Mouse (Mus musculus) cerebellum, adult (tissue): ENCODE measurements around the gene Snapc3.

Experiments
- ATAC-seq: cut with Nextera tagmentation; 2 replicates; pipeline ENCODE4 v1.9.2; 2017; ENCODE audit warnings: mild to moderate bottlenecking, moderate library complexity, mixed read lengths; ENCODE audit not compliant: insufficient number of reproducible peaks, low FRiP score, low TSS enrichment

Snapc3 gene

DNA sequence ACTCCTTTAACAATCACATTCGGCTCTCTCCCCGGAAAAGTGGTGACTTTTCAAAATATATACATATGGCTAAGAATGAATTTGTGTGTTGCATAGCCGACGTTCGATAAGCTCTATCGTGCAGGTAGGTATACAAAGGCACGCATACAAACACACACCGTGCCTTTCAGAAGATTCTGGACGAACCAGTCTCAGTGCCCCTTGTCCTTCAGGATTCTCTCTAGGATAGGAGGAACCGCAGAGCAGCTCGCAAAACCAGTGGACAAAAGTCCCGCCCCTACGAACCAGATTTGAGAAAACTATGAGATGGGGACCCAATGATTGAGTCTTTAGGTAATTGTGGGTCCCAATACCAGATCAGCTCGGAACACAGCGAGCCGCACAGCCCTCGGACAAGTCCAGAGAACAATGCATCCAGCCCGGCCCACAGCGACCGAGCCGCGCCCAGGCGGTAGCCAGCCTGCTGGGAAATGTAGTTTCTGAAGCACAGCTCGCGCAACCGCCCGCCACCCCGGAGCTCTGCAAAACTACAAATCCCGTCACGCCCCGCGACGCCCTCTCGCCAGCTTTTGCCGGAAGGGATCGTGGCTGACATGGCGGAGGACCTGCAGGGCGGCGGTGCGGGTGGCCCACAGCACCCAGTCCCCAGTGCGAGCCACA, at the start of gene Snapc3:
Snapc3 (plus strand) TSS at position 565 of the 660 bp plus-strand sequence.
- ATAC-seq, result peak; percentile 99

DNA sequence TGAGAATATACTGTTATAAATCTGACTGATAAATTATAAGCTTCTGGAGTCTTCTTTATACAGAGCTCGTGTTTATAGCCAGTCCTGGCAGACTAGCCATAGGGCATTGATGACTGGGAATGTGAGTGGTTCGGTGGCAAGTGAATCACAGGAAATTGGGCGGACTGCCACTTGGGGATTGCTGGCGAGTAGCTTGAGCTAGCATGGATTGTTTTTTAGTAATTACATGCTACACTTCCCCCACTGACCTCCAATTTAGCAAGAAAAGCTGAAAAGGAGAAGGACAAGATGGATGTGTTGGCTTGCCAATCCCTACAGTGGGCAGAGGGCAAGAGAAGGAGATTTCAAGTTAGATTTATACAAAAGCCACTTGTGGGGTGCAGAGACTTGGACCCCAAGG, 44.1 kb upstream of the Snapc3 start:
- ATAC-seq, result no peak

DNA sequence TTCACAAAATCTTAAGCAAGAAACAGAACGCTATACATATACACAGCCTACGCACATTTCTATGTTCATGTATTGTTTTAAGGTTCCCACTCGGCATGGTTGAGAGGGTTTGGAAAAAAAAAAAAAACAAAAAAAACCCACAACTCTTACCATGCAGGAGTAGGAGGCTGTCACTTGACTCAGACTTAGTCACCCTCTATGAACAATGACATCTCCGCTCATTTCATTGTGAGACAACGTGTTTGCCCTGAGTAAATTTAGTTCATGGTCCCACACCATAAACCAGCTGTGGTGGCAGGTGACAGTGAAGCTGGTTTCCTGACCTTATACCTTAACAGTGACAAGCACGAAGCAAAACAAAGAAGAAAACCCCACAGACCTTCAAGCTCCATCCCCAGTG, 41.9 kb upstream of the Snapc3 start:
- ATAC-seq, result no peak

DNA sequence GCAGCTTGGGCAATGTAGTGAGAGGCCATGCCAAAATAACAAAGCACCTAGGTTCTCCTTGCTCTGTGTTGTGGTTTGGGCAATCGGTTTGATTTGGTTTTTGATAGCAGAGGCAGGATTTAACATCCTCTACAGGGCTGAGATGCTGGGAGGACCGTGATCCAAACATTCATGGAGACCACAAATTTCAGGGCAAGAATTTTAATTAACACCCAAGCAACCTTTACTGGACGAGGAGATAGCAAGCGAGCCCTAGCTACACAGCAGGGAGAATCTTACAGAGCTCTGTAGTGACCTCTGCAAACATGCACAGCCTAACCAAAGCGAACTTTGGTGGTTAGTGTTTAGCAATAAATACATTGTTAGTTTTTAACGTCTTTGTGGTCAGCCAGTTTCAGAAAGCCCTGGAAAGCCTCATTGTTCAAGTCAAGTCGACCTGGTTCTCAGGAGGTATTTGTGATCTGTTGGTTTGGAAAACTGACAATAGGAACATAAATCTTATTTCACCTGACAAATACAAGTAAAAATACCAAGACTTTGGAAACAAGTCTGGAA, 41.0 kb upstream of the Snapc3 start:
- ATAC-seq, result no peak

DNA sequence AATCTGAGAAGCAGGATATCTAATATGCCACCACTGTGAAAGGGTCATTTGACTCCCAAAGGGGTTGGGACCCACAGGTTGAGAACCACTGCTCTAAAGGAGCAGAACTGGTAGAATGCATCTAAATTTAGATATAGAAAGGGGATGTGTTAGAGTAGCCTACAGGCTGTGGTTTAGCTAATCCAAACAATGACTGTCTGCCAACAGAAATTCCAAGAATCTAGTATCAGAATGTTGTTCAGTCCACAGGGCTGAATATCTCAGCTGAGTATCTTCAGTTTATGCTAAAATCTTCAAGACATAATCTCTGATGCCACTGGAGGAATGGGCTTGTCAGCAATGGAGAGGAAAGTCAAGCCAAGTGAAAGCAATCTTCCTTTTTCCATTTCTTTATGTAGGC, 38.5 kb upstream of the Snapc3 start:
- no peak for ATAC-seq

DNA sequence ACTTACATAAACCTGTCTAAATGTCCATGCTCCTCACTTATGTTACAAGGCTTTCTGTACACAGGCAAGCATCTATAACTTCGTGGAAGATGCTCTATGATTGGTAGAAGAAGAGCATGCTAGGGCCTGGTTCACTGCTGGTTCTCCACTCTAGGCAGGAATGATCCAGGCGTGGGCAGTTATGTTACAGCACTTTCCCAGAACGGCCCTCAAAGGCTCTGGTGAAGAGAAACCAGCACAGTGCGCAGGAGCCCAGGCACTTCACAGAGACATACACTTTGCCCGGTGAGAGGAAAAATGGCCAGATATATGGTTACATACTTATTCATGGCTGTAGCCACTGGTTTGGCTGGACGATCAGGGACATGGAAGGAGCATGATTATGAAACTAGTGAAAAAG, 37.8 kb upstream of the Snapc3 start:
- ATAC-seq, result no peak

DNA sequence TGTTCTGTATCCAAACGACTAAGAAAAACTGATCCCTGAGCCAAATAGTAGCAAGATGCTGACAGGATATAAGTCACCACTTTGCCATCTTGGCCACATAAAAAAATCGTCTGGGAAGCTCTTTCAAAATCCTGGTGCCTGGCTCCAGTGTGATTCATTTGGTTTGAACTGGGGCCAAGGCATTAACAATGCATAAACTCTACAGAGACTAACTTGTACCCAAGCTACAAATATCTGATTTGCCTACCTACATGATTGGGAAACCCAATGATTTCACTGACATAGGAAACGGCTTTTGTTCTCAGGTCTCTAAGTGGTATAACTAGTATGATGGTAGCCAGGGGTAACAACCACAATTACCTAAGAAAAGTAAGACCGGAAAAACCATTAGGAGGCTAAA, 37.3 kb upstream of the Snapc3 start:
- no peak for ATAC-seq

DNA sequence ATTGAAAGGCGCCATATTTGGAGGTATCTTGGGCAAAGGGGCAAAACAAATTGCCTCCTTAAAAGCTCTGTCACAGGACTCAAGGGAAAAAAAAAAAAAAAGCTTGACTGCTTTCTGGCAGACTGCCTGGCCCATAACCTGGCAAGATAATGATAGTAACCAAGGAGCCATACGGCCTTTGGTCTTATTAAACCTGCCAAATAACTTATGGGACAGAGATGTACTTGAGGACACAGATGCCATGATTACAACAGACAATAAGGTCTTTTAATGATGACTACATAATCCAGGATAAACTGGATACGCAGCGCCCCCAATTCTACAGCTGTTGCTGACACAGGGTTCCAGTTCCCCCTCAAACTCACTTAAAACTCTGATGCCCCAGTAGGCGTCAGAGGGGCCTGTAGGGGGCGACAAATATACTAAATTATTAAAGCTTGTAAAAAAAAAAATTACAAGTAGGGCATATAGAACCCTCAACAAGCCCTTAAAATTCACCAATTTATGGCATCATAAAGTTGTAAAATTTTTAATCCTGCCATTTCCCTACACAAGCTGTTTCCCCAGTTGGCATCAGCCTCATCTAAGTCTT, 33.5 kb upstream of the Snapc3 start:
- ATAC-seq, result 0 out of 2 replicates have a peak, but pooled peaks have one; percentile 23

DNA sequence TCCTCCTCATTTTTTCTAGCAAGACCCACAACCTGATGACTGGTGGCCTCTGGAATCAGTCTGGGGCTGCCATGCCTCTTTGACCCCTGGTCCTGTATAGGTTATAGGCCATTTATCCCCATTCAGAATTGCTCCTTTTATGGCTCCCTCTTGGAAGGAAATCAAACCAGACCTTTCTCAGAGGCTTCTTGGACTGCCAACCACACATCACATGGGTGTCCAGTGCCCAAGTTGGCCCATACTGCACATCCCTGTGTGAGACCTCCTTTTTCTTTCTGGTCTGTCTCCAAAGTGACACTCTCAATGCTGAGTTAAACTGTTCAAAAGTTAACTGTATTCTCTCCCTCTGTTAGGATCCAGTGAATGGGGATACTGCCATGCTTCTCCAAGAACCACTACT, 32.4 kb upstream of the Snapc3 start:
- no peak for ATAC-seq

DNA sequence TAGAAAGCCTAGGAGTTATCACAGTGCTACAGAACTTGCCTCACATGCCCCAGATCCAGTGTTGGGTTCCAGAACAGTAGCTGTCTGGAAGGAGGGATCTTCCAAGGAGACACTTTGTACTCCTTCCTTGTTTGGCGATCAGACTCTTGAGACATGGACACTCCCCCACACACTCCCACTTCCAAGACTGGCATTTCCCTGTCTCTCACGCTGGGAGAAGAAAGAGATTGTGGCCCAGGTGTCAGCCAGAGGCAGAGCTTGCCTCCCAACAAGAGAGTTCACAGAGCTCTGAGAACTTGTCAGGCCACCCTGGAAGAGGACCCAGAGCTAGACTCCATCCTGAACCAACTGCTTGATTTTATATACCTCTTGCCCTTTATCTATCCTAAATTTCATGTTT, 27.0 kb upstream of the Snapc3 start:
- no peak for ATAC-seq

DNA sequence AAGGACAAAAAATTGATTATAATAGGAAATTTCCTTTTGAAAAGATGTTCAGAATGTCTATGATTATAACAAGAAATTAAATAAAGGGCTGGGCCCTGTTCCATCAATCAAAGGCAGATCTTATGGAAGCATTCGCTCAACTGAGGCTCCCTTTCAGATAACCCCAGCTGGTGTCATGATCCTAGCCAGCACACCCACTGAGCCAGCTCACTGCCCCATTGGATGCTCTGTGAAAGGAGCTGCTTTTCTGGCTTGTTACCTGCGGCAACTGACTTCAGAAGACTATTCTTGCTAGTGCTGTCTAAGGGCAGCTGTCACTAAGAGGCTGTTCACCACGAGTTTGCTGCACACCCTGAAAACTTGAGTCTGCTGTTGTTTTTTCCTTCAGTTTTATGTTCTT, 25.6 kb upstream of the Snapc3 start:
- peak; percentile 38; the same call in 1 of the 2 replicates for ATAC-seq

DNA sequence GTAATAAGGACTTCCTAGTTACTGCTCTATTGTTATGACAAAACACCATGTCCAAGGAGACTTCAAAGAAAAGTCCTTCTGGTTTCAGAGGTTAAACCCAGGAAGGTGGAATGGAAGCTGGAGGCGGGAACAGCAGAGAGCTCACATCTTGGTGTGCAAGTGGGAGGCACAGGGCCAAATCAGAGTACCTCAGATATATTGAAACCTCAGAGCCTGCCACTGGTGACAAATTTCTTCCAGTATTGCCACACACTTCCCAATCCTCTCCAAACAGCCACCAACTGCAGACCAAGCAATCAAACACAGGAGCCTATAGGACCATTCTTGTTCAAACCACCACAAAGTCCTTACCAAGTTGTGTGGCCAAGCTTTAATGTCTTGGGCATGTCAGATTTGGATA, 23.8 kb upstream of the Snapc3 start:
- no peak for ATAC-seq

DNA sequence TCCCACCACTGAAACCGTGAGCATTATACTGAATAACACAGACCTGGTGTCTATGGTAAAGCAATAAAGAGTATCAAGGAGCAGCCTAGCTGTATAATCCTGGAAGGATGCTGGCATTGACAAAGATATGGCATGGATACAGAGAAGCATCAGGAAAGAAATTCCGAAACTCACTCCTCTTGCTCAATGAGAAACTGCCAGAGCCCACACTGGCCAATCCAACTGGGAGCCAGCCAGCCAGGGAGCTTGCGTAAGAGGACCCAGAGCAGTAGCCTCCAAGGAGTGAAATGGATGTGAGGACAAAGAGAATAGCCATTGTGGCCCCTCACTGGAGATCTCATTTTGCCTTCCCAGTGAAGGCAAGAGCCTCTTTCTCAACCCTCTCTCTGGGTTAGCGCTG, 21.2 kb upstream of the Snapc3 start:
- no peak for ATAC-seq

DNA sequence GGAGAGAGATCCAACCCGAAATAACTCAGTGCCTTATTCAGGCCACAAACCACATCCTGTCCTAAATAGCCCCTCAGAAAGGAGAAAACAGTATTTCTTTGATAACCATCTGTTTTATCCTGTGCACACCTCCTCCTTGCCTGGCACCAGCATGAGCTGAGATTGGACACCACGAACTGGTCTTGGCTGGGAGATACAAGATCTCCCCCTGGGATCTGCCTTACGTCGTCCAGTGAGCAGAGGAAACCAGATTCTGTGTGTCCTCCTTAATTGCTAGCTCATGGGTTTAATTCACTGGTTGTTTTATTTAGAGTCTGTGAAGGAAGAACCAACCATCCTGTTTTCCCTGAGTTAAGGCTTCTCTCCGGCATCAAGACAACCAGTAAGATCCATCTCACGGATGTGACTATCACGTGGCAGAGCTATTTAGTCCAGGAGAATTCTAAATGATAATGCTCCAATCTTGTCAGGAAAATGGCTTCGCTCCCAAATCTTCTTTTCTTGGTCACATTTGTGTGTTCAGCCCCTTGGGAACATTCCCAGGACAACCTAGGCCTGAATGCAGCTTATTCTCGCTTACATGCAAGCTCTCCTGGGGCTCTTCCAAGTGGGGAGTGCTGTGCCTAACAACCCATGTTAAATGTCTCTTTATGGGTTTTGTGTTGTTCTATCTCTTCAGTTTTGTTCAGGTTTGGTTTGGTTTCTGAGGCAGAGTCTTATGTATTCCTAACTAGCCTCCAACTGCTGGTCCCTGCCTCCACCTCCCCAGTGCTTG, 20.3 kb upstream of the Snapc3 start:
- ATAC-seq, result peak; percentile 36; the same call in 1 of the 2 replicates

DNA sequence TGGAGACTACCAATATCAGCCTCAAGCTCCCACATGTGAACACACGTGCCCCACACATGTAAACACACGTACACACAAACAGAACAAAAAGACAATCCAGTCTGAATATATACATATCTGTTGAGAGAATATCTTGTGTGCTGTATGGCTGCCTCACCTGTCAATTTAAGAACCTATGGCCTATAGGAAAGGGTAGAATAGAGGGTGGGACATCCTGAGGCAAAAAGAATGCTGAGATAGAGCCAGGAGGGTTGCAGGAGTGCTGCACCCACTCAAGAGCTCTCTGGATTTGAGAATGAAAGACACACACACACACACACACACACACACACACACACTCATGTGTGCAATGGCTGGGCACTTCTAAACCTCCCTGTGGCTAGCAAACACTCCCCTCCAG, 19.0 kb upstream of the Snapc3 start:
- no peak for ATAC-seq

DNA sequence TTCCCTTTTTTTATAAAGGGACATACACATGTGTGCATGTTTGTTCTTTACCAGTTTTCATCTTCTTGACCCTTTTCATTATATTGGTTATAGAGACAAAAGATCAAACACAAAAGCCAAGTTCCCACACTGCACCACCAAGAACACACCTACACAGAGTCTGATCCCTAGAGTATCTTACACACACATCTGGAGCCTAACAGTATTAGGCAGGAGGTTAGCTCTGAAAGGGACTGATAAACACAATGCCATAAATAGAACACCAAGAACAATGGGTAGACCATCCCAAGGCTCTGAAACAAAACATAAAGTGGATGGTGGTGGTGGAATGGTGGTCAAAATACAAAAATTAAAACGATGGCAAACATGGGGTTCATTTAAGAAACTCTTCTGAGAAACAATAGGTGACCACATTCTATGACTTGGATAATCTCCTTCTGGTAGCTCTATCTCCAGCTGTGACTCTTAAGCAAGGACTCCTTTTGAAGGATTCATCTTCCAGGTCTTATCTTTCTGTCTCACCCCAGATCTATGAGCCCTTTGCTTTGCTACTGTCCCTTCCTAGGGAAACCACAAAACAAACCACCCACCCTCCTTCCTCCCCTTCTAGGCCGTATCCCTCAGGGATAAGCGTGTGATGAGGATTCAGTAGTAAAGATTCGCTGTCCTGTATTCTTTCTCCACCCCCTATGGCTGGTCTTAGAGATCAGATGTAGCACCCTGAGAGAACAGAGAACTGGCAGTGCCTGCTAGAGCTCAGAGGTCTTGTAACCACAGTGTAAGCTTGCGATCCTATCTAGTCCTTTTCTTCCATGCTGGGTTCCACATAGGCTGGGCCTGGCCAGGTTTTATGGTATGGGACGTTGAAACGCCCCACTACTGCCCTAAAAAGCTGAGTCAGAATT, 16.6 kb upstream of the Snapc3 start:
- no peak for ATAC-seq

DNA sequence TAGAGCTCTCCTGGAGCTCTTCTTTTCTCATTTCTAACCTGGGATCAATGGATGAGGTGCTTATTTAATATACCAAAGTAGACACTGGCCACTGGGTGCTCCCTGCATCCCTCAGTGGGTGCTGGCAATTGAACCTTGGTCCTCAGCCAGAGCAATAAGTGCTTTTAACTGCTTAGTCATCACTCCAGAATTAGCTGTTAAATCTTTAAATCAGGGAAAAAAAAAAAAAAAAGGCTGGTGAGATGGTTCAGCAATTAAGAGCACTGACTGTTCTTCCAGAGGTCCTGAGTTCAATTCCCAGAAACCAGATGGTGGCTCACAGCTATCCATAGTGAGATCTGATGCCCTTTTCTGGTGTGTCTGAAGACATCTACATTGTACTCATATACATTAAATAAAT, 15.8 kb upstream of the Snapc3 start:
- no peak for ATAC-seq

DNA sequence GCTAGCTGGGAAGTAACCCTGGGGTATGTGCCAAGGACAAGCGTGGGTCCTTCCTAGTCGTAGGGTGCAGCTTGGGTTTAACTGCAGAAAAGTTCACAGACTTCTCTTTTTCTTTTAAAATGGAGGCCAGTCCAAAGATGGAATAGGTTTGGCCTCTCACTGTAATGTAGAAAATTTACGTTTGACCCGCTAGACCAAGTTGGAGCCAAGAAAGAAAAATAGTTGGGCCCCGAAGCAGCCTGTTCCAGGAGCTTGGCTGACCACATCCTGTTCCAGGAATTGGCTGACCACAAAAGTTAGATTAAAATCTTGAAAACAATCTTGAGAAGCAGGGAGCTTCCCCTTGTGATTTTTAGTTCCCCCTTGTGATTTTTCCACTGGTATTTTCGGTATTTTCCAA, 9.8 kb upstream of the Snapc3 start:
- ATAC-seq, result no peak

DNA sequence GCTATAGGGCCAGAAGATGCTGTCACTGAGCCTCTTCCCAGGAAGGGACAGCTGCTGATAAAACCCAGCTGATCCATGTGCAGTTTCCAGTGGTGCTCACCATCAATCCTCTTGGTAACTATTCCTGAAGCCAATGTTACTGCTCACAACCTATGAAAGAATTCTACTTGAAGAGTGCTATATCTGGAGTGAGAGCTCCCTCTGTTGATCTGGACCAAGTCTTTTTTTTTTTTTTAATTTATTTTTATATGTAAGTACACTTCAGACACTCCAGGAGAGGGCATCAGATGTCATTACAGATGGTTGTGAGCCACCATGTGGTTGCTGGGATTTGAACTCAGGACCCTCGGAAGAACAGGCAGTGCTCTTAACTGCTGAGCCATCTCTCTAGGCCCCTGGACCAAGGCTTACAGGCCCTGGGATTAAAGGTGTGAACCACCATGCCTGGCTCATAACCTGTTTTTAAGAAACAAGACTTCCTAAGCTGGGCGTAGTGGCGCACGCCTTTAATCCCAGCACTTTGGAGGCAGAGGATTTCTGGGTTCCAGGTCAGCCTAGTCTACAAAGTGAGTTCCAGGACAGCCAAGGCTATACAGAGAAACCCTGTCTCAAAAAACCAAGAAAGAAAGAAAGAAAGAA, 7.5 kb upstream of the Snapc3 start:
- no peak for ATAC-seq

DNA sequence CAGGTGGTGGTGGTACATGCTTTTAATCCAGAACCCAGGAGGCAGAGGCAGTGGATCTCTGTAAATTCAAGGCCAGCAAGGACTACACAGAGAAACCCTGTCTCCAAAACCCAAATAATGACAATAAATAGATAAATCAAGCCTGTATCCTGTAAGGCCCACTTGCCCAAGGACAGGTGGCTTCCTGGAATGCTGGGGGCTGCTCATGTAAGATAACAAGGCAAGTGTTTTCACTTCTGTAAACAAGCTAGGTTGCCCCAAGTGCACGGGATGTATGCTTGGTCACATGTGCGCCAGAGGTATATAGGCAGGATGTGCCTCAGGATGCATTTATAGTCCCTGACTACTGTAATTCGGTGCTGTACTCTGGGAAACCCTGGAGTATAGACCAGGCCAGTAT, 5.5 kb upstream of the Snapc3 start:
- no peak for ATAC-seq
